Mouse (Mus musculus) midbrain, postnatal 0 days (tissue): ENCODE measurements around the gene Hlcs. TPM values are rescaled to one million over a fixed set of nuclear protein-coding genes. Genes with fewer than 3 reads are reported as not detected.

ENCODE experiments used
- ATAC-seq: fragments of 200-750 bp; cut with Nextera tagmentation; 2 replicates; pipeline ENCODE4 v1.8.0; 2017; ENCODE audit warnings: moderate number of reproducible peaks, mild to moderate bottlenecking, moderate TSS enrichment, moderate library complexity; ENCODE audit not compliant: low FRiP score
- DNase-seq: peaks from one replicate; pipeline ENCODE4 v3.0.0-alpha.2; 2015; ENCODE audit warnings: low spot score
- H3K27ac ChIP-seq: fragments of 300-500 bp; sonication (generic); 2 replicates; pipeline ENCODE4 v1.5.1; 2014; ENCODE audit warnings: low read depth, mild to moderate bottlenecking, low read length, mixed read lengths
- H3K27me3 ChIP-seq: fragments of 300-500 bp; sonication (generic); 2 replicates; pipeline ENCODE4 v1.6.1; 2014; ENCODE audit warnings: low read length, control low read depth, mixed read lengths; ENCODE audit not compliant: insufficient read depth
- H3K36me3 ChIP-seq: fragments of 300-500 bp; sonication (generic); 2 replicates; pipeline ENCODE4 v1.6.1; 2014; ENCODE audit warnings: low read length, control low read depth, mixed read lengths; ENCODE audit not compliant: insufficient read depth
- H3K4me1 ChIP-seq: fragments of 300-500 bp; sonication (generic); 2 replicates; pipeline ENCODE4 v1.6.1; 2014; ENCODE audit warnings: mild to moderate bottlenecking, control low read depth, antibody characterized with exemption, low read length, mixed read lengths; ENCODE audit not compliant: insufficient read depth
- H3K4me2 ChIP-seq: fragments of 300-500 bp; sonication (generic); 2 replicates; pipeline ENCODE4 v1.6.1; 2014; ENCODE audit warnings: low read depth, mild to moderate bottlenecking, low read length, mixed read lengths; ENCODE audit not compliant: poor library complexity, severe bottlenecking
- H3K4me3 ChIP-seq: fragments of 300-500 bp; sonication (generic); 2 replicates; pipeline ENCODE4 v1.5.1; 2014; ENCODE audit warnings: low read depth, mild to moderate bottlenecking, low read length, moderate library complexity
- H3K9ac ChIP-seq: fragments of 300-500 bp; sonication (generic); replicated peaks from 2 replicates; pipeline ENCODE4 v1.6.1; 2014; ENCODE audit warnings: mild to moderate bottlenecking, low read length, moderate library complexity, mixed read lengths; ENCODE audit not compliant: poor library complexity, severe bottlenecking
- H3K9me3 ChIP-seq: fragments of 300-500 bp; sonication (generic); 2 replicates; pipeline ENCODE4 v1.6.1; 2016; ENCODE audit warnings: low read length, control low read depth
- CTCF ChIP-seq: IDR thresholded peaks from 2 replicates; pipeline ENCODE4 v1.5.1; 2016; ENCODE audit warnings: antibody characterized with exemption, mild to moderate bottlenecking
- WGBS: fragments of 180-500 bp; shearing (Covaris S2); extraction: QIAGEN DNeasy Blood & Tissue Kit; methylation state at CpG from one replicate; pipeline ENCODE4 v1.1.7; 2014; 5-methylcytosine and 5-hydroxymethylcytosine counted together
- polyA plus RNA-seq: library from polyadenylated mRNA; unstranded; fragments of >200 nt; fragmentation: Nextera tagmentation; extraction: Ambion mirVana; gene quantifications from 2 replicates; pipeline ENCODE4 v1.2.1, GENCODE M21; 2015
- total RNA-seq: library from RNA; depleted of rRNA; stranded (reverse); fragments of >200 nt; gene quantifications from 2 replicates; pipeline ENCODE4 v1.2.3, GENCODE M21; 2014

Hlcs gene
- total and polyA plus RNA-seq, 2 experiments from 2014 or later, result 7.8 to 10.0 TPM

- peak; percentile 38 for ATAC-seq
- DNase-seq, result peak; percentile 70
- Histone ChIP-seq H3K4me3 (peak overlapping the region; percentile 79), H3K9ac (peak overlapping the region; percentile 85), H3K27me3 (no peaks in the 10 kb centered on the region), H3K4me2 (peak overlapping the region; percentile 94), H3K36me3 (no peaks in the 10 kb centered on the region), H3K9me3 (no peaks in the 10 kb centered on the region), H3K4me1 (no peaks in the 10 kb centered on the region), H3K27ac (peak overlapping the region; percentile 87)
- WGBS, result 12% methylated on average over 31 of the region's 39 CpGs
- TF ChIP-seq CTCF, result peak; percentile 43
These were observed 24.0 kb downstream of the Hlcs start for GRCm38 (mm10) chr16:94289138-94290072.

- ATAC-seq (no peak), DNase-seq (no peak)
- 89% methylated on average over 9 of the region's 9 CpGs for WGBS
- Histone ChIP-seq H3K9me3 (no peaks in the 10 kb centered on the region), H3K9ac (no peak overlapping the region), H3K4me2 (no peak overlapping the region), H3K36me3 (no peaks in the 10 kb centered on the region), H3K4me3 (no peak overlapping the region), H3K27me3 (no peaks in the 10 kb centered on the region), H3K27ac (no peak overlapping the region), H3K4me1 (no peaks in the 10 kb centered on the region)
- TF ChIP-seq CTCF, result no peak
These were observed 25.5 kb downstream of the Hlcs start for GRCm38 (mm10) chr16:94287826-94288225.

- no peaks in the 10 kb centered on the region for H3K9me3 ChIP-seq
- H3K9ac ChIP-seq, result no peak overlapping the region
- no peaks in the 10 kb centered on the region for H3K4me1 ChIP-seq
- no peak overlapping the region for H3K27ac ChIP-seq
- no peaks in the 10 kb centered on the region for H3K36me3 ChIP-seq
- no peak overlapping the region for H3K4me2 ChIP-seq
- H3K27me3 ChIP-seq, result no peaks in the 10 kb centered on the region
- H3K4me3 ChIP-seq, result no peak overlapping the region
- ATAC-seq (no peak), DNase-seq (no peak)
- TF ChIP-seq CTCF, result no peak
- 94% methylated on average over 3 of the region's 3 CpGs for WGBS
These were observed 29.4 kb downstream of the Hlcs start for GRCm38 (mm10) chr16:94283972-94284371.

- TF ChIP-seq CTCF, result no peak
- Histone ChIP-seq H3K27ac (no peak overlapping the region), H3K36me3 (peaks cover 14% of the 10 kb centered on the region), H3K4me2 (no peak overlapping the region), H3K27me3 (no peaks in the 10 kb centered on the region), H3K9me3 (no peaks in the 10 kb centered on the region), H3K4me3 (no peak overlapping the region), H3K4me1 (no peaks in the 10 kb centered on the region), H3K9ac (no peak overlapping the region)
- WGBS, result 88% methylated on average over 6 of the region's 6 CpGs
- DNase-seq (no peak), ATAC-seq (no peak)
These were observed 42.5 kb downstream of the Hlcs start for GRCm38 (mm10) chr16:94270826-94271225.

GRCm38 (mm10) chr16:94269635-94270034 lies 43.7 kb downstream of the Hlcs start:
- H3K9ac ChIP-seq, result 0 out of 2 replicates have a peak overlapping the region, but pooled peaks have one; percentile 13
- WGBS, result 2% methylated on average over 9 of the region's 9 CpGs
- H3K4me1 ChIP-seq, result no peaks in the 10 kb centered on the region
- H3K4me3 ChIP-seq, result no peak overlapping the region
- peak; percentile 73 for ATAC-seq
- H3K36me3 ChIP-seq, result peaks cover 14% of the 10 kb centered on the region
- peak; percentile 96 for DNase-seq
- H3K27me3 ChIP-seq, result no peaks in the 10 kb centered on the region
- peak overlapping the region; percentile 35; the same call in 1 of the 2 replicates for H3K4me2 ChIP-seq
- no peak overlapping the region for H3K27ac ChIP-seq
- peak; percentile 97 for TF ChIP-seq CTCF
- H3K9me3 ChIP-seq, result no peaks in the 10 kb centered on the region

- Histone ChIP-seq H3K9ac (no peak overlapping the region), H3K4me2 (no peak overlapping the region), H3K4me3 (no peak overlapping the region), H3K9me3 (no peaks in the 10 kb centered on the region), H3K4me1 (no peaks in the 10 kb centered on the region), H3K36me3 (peaks cover 16% of the 10 kb centered on the region), H3K27ac (no peak overlapping the region), H3K27me3 (no peaks in the 10 kb centered on the region)
- DNase-seq (no peak), ATAC-seq (no peak)
- no peak for TF ChIP-seq CTCF
- WGBS, result 92% methylated on average over 14 of the region's 14 CpGs
These were observed 45.2 kb downstream of the Hlcs start for GRCm38 (mm10) chr16:94268205-94268604.
